Mouse (Mus musculus): ENCODE results near the gene Cnnm2. TPM values are rescaled to one million over a fixed set of nuclear protein-coding genes. Genes with fewer than 3 reads are reported as not detected.

The Cnnm2 gene
- total RNA-seq, 2 experiments from 2014 or later = 39.4 to 41.1 TPM

DNA sequence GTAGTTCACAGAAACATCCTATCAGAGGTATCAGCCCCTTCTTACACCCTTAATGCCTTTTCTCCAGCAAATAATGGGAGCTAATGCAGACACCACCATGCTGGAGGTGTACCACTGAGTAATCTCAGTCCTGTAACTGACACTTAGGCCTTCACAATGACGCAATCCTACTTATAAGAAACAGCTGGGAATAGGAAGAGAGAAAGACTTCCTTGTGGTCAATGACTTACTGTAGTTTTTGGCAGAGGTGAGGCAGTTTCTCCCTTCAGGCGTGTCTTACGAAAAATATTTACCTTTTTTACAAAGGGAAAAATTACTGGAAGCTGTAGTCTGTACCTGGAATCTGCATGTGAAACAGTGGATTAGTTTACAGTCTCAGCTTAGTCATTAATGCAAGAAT, 31.1 kb downstream of the Cnnm2 start:
- no peak for DNase-seq (ENCODE audit: low spot score in 2 of 2)

DNA sequence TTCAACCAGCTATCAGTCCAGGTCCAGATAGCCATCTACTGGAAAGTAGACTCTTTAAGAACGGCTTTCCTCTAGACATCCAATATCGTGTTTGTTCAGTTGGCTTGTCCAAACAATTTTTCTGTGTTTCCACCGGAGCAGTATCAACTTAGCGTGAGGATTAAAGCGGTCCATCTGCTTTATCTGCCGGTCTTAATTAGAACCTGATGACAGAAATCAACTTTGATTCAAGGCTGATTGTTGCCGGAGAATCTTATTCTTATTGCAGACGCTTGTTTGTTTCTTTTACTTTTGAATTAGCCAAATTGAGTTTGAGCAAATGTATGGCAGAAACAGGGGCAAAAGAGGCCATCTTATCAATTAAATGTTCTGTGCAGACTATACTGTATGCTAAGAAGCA, 32.8 kb downstream of the Cnnm2 start:
- DNase-seq (ENCODE audit: low spot score in 2 of 2) = no peak

- DNase-seq (ENCODE audit: low spot score in 2 of 2) = peak in 1 of 2 experiments; percentile 41
Observed at GRCm38 (mm10) chr19:46799903-46800583, 38.6 kb downstream of the Cnnm2 start.

DNA sequence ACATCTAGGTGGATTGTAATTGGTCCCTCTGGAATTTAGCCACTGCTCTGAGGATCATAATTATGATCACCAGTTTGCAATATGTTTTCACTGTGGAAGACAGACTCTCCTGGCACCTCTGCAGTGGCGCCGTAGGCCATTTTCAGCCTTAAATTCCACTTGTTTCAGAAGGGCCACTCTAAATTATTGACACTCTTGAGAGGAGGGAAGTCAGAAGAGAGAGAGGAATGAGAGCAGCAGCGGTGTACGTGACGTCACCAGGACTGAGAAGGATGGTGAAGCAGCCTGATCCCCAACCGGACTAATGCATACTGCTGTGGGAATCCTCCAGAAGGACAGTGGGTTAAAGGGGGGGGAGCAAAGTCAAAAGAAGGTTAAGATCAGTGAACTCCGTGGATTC, 40.1 kb downstream of the Cnnm2 start:
- no peak for DNase-seq (ENCODE audit: low spot score in 2 of 2)

GRCm38 (mm10) chr19:46802306-46802705, 40.9 kb downstream of the Cnnm2 start:
- no peak for DNase-seq (ENCODE audit: low spot score in 2 of 2)

DNA sequence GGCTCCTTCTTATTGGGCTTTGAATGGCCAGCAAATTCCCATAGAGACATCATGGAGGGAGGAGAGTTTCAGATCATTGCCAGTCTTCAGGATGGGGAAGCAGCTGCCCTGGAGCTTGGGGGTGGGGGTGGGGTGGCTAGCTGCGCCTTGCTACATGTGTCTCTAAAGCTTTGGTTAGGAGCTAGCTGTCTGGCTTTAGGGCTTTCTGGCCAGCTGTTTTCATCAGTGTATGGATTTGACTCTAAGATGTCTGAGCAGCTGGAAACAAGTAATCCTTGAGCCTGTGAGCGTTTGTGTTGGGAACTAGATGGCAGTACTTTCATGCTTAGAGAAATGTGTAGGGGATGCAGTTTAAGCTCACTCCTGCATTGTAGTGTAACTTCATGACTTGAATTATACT, 42.3 kb downstream of the Cnnm2 start:
- DNase-seq (ENCODE audit: low spot score in 2 of 2) = no peak

GRCm38 (mm10) chr19:46804751-46805150, 43.4 kb downstream of the Cnnm2 start:
- DNase-seq (ENCODE audit: low spot score in 2 of 2) = peak in 1 of 2 experiments; percentile 11

DNA sequence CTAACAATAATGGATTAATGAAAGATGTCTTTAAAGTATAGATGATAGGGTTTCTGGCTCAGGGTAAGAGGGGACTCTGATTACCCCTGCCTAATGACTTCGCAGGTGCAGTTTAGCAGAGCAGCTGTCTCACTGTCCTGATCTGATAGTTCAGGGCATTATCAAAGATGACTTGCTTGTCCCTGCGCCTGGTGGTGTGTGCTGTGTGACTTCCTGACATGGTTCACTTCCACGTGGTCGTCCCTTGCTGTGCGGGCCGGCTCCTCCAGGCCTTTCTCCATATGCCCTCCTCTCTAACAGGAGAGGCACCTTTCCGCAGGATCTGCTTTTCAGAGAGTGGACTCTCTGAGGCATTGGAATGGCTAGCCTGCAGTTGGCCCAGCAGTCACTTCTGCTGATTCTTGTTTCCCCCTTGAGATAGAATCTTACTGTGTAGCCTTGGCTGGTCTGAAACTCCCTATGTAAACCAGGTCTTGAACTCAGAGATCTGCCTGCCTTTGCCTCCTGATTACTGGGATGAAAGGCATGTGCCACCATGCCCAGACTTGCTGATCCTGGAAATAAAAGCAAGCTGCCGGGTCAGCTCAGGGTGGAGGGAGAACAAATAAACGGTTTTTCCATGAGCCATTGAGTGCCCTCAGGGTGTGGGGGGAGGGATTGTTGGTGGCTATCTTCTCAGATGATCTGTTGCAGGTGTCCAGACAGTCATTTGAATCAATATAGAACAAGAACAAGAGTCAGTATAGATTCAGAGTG, 44.7 kb downstream of the Cnnm2 start:
- no peak for DNase-seq (ENCODE audit: low spot score in 2 of 2)

- no peak for DNase-seq (ENCODE audit: low spot score in 2 of 2)
Observed at GRCm38 (mm10) chr19:46808261-46808660, 46.9 kb downstream of the Cnnm2 start.

- DNase-seq (ENCODE audit: low spot score in 2 of 2) = no peak
Observed at GRCm38 (mm10) chr19:46809031-46809430, 47.6 kb downstream of the Cnnm2 start.

DNA sequence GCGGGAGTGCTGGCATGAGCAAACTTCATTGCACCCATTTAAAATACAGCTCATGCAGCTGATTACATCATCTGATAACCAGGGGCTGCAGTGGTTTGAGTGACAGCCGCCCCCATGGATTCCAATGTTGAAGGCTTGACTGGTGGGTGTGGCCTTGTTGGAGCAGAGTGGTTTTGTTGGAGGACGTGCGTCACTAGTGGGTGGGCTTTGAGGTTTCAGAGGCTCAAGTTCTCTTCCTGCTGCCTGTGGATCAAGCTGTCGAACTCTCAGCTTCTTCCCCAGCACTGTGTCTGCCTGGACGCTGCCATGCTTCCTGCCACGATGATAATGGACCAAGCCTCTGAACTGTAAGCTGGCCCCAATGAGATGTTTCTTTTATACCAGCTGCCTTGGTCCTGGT, 57.9 kb downstream of the Cnnm2 start:
- no peak for DNase-seq (ENCODE audit: low spot score in 2 of 2)

DNA sequence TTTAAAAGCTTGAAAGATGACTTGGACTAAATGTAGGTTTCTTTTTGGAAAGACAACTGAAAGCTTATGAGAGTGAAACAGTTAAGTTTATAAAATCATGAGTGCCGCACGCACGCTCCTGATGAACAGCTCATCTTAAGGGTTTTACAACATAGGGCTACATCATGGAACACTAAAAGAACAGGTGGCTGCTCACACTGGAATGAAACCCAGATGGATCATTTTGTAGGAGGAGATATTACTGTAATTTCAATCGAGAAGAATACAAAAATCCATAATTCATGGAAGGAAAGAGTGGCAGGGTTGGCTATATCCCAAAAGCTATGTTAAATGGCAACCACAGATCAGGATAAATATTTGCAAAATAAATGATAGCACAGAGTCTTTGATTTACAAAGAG, 61.1 kb downstream of the Cnnm2 start:
- DNase-seq (ENCODE audit: low spot score in 2 of 2) = peak; percentile 37 to 65

GRCm38 (mm10) chr19:46823759-46824158, 62.4 kb downstream of the Cnnm2 start:
- DNase-seq (ENCODE audit: low spot score in 2 of 2) = no peak

DNA sequence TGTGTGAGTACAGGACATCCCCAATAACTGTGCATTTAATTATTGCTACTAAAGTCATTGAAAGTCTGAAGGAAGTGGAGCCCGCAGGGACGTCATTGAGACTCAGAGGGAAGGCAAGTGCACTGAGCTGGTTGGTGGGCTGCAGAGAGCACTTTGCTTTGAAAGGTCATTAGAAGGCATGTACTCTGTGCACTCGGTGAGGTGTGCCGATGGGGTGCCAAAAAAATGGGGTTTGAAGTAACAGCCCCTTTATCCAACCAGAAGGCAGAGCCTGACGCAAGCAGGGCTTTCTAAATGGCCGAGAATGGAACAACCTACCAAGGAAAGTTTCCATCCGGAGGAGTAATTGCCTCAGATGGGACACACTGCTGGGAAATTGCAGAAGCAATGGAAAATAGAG, 63.5 kb downstream of the Cnnm2 start:
- DNase-seq (ENCODE audit: low spot score in 2 of 2) = no peak

GRCm38 (mm10) chr19:46827654-46828165, 66.3 kb downstream of the Cnnm2 start:
- no peak for DNase-seq (ENCODE audit: low spot score in 2 of 2)

DNA sequence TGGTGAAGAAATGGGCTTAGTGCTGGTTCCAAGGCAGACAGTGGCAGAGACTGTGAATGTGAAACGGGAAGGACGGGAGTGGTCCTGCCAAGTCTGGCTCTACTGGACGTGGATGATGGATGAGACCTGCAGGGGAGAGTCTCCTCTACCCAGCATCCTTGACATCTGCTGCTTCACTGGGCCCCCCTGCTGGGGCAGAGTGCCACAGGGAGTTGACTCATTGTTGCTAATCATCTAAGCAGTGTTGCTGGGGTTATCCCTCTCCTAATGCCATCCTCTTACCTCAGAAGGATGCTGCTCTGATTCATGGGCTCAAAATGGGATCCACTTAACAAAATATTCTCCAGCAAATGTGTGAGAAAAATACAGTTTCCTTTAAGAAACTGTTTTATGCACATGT, 67.6 kb downstream of the Cnnm2 start:
- DNase-seq (ENCODE audit: low spot score in 2 of 2) = peak in 1 of 2 experiments; percentile 33

DNA sequence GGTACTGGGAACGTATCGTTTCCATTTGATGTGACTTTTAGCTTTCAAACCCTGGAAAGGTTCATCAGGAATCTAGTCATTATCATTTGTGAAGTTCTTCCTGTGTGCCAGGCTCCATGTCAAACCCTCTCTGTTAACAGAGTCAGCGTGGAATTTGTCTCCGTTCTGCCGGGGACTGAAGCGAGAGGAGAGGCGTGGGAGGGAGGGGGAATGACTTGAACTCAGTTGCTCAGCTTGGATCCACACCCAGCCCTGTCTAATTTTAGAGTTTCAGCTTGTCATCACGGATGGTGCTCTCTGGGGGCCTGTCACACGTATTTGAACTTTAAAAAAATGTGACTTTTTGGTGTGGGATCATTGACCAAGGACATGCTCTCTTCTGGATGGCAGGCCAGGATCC, 70.0 kb downstream of the Cnnm2 start:
- DNase-seq (ENCODE audit: low spot score in 2 of 2) = peak; percentile 39 to 56

DNA sequence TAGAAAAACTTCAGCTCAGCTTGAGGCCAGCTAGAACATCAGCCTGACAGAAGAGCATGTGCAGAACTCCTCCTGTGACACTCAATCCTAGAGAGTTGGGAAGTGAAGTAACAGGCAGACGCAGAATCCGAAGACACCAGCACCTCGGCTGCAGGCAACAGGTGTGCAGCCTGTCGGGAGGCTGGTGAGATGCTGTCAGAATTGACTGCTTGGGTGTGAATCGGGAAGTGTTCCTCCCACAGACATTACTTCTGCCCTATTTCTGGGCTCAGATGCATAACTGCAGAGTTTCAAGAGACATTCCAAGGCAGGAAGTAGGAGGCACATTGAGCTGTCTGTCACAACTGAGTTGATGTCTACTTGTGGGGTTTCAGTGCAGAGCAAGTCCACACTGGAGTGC, 72.9 kb downstream of the Cnnm2 start:
- peak in 1 of 2 experiments; percentile 25 for DNase-seq (ENCODE audit: low spot score in 2 of 2)

DNA sequence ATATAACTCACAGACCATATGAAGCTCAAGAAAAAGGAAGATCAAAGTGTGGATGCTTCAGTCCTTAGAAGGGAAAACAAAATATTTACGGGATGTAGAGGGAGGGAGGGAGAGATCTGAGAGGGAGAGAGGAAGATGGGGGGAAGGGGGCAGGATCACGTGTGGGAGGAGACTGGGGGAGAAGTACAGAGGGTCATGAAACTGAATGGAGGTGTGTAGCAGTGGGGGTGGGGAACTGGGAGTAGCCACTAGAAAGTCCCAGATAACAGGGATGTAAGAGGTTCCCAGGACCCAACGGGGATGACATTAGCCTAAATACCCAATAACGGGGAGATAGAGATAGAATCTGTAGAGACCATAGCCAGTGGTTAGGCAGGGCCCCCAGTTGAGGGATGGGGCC, 73.9 kb downstream of the Cnnm2 start:
- no peak for DNase-seq (ENCODE audit: low spot score in 2 of 2)

- DNase-seq (ENCODE audit: low spot score in 2 of 2) = no peak
Observed at GRCm38 (mm10) chr19:46836085-46836484, 74.7 kb downstream of the Cnnm2 start.

- no peak for DNase-seq (ENCODE audit: low spot score in 2 of 2)
Observed at GRCm38 (mm10) chr19:46837290-46838079, 76.1 kb downstream of the Cnnm2 start.

GRCm38 (mm10) chr19:46841016-46841415, 79.6 kb downstream of the Cnnm2 start:
- no peak for DNase-seq (ENCODE audit: low spot score in 2 of 2)
